Mouse (Mus musculus): ENCODE results near the gene Slamf9.

The Slamf9 gene

GRCm38 (mm10) chr1:172492047-172492446 is 16.9 kb downstream of the Slamf9 start:
- DNase-seq, result no peak

- no peak for DNase-seq
Measured at GRCm38 (mm10) chr1:172493516-172493915, 18.4 kb downstream of the Slamf9 start.

GRCm38 (mm10) chr1:172496030-172496429 is 20.9 kb downstream of the Slamf9 start:
- DNase-seq, result no peak

GRCm38 (mm10) chr1:172497428-172497827 is 22.3 kb downstream of the Slamf9 start:
- no peak for DNase-seq

- DNase-seq, result peak; percentile 95
Measured at GRCm38 (mm10) chr1:172499765-172500441, 24.7 kb downstream of the Slamf9 start, which contains the start of gene Tagln2. TSS of gene Tagln2 (plus strand) at chr1:172500047.

- peak; percentile 85 for DNase-seq
Measured at GRCm38 (mm10) chr1:172500451-172501370, 25.6 kb downstream of the Slamf9 start.

- peak; percentile 84 for DNase-seq
Measured at GRCm38 (mm10) chr1:172501371-172502144, 26.4 kb downstream of the Slamf9 start.

GRCm38 (mm10) chr1:172502145-172503110 is 27.3 kb downstream of the Slamf9 start:
- peak; percentile 79 for DNase-seq

- DNase-seq, result peak; percentile 87
Measured at GRCm38 (mm10) chr1:172503111-172503997, 28.2 kb downstream of the Slamf9 start.

GRCm38 (mm10) chr1:172504756-172505155 is 29.6 kb downstream of the Slamf9 start:
- no peak for DNase-seq

- DNase-seq, result no peak
Measured at GRCm38 (mm10) chr1:172507001-172507400, 31.8 kb downstream of the Slamf9 start.

- DNase-seq, result no peak
Measured at GRCm38 (mm10) chr1:172507701-172508100, 32.5 kb downstream of the Slamf9 start.

GRCm38 (mm10) chr1:172508172-172508571 is 33.0 kb downstream of the Slamf9 start:
- DNase-seq, result no peak

GRCm38 (mm10) chr1:172509235-172509634 is 34.1 kb downstream of the Slamf9 start:
- DNase-seq, result no peak

GRCm38 (mm10) chr1:172509983-172510382 is 34.8 kb downstream of the Slamf9 start:
- no peak for DNase-seq

GRCm38 (mm10) chr1:172510421-172510972 is 35.3 kb downstream of the Slamf9 start:
- peak; percentile 63 for DNase-seq

GRCm38 (mm10) chr1:172512962-172513361 is 37.8 kb downstream of the Slamf9 start:
- peak; percentile 86 for DNase-seq

GRCm38 (mm10) chr1:172513525-172514212 is 38.5 kb downstream of the Slamf9 start:
- peak; percentile 61 for DNase-seq

GRCm38 (mm10) chr1:172514213-172514529 is 39.0 kb downstream of the Slamf9 start:
- DNase-seq, result no peak

Measured in kidney, postnatal 10 days (tissue).